Mouse (Mus musculus) testis, adult 2 months (tissue): ENCODE data around the gene Wipf3. TPM values are rescaled to one million over a fixed set of nuclear protein-coding genes. Genes with fewer than 3 reads are reported as not detected.

Experiments used
- H3K27ac ChIP-seq: fragments of 200-500 bp; 2 replicates; pipeline ENCODE4 v1.5.1; 2012; ENCODE audit warnings: low read depth, low read length; ENCODE audit not compliant: control insufficient read depth, insufficient read depth
- H3K27me3 ChIP-seq: fragments of 200-500 bp; 2 replicates; pipeline ENCODE4 v1.6.1; 2012; ENCODE audit warnings: mild to moderate bottlenecking, low read length, moderate library complexity; ENCODE audit not compliant: control insufficient read depth, insufficient read depth
- H3K36me3 ChIP-seq: fragments of 200-500 bp; 2 replicates; pipeline ENCODE4 v1.6.1; 2012; ENCODE audit warnings: mild to moderate bottlenecking, low read length; ENCODE audit not compliant: control insufficient read depth, insufficient read depth
- H3K4me1 ChIP-seq: fragments of 200-500 bp; 2 replicates; pipeline ENCODE4 v1.6.1; 2012; ENCODE audit warnings: low read length; ENCODE audit not compliant: control insufficient read depth, insufficient read depth
- H3K4me3 ChIP-seq: fragments of 200-500 bp; 2 replicates; pipeline ENCODE4 v1.5.1; 2012; ENCODE audit warnings: low read depth, mild to moderate bottlenecking, low read length, moderate library complexity, mixed read lengths; ENCODE audit not compliant: control insufficient read depth
- CTCF ChIP-seq: fragments of 200-500 bp; IDR thresholded peaks from 2 replicates; pipeline ENCODE4 v1.5.1; 2012; ENCODE audit warnings: low read depth, mild to moderate bottlenecking, inconsistent platforms, low read length, moderate library complexity; ENCODE audit not compliant: control insufficient read depth, insufficient read depth, insufficient replicate concordance
- POLR2A ChIP-seq: fragments of 200-500 bp; IDR thresholded peaks from 2 replicates; pipeline ENCODE4 v1.6.1; 2012; ENCODE audit warnings: low read depth, mild to moderate bottlenecking, inconsistent platforms, low read length, moderate library complexity; ENCODE audit not compliant: control insufficient read depth
- polyA plus RNA-seq: library from polyadenylated mRNA; depleted of rRNA; stranded (reverse); fragments of >200 nt; gene quantifications from 2 replicates; pipeline ENCODE4 v1.2.3, GENCODE M21; 2012

Wipf3 gene
- polyA plus RNA-seq, 1 experiment: 18.2 TPM

GRCm38 (mm10) chr6:54508256-54508793 is 78.9 kb downstream of the Wipf3 start:
- no peak for TF ChIP-seq CTCF
- no peak for TF ChIP-seq POLR2A
- H3K27me3 ChIP-seq: no peaks in the 10 kb centered on the region
- H3K4me3 ChIP-seq: no peak overlapping the region
- no peak overlapping the region for H3K27ac ChIP-seq
- no peaks in the 10 kb centered on the region for H3K36me3 ChIP-seq
- no peaks in the 10 kb centered on the region for H3K4me1 ChIP-seq

- Histone ChIP-seq H3K4me1 (no peaks in the 10 kb centered on the region), H3K27me3 (no peaks in the 10 kb centered on the region), H3K27ac (no peak overlapping the region), H3K36me3 (no peaks in the 10 kb centered on the region), H3K4me3 (no peak overlapping the region)
- TF ChIP-seq POLR2A (no peak), CTCF (no peak)
Measured at GRCm38 (mm10) chr6:54509264-54509663, 79.9 kb downstream of the Wipf3 start.

GRCm38 (mm10) chr6:54512256-54512655 is 82.9 kb downstream of the Wipf3 start:
- no peak overlapping the region for H3K4me3 ChIP-seq
- H3K27ac ChIP-seq: no peak overlapping the region
- H3K36me3 ChIP-seq: no peaks in the 10 kb centered on the region
- TF ChIP-seq CTCF: no peak
- no peak for TF ChIP-seq POLR2A
- no peaks in the 10 kb centered on the region for H3K4me1 ChIP-seq
- H3K27me3 ChIP-seq: no peaks in the 10 kb centered on the region

- TF ChIP-seq CTCF (no peak), POLR2A (no peak)
- no peaks in the 10 kb centered on the region for H3K27me3 ChIP-seq
- no peaks in the 10 kb centered on the region for H3K36me3 ChIP-seq
- H3K4me1 ChIP-seq: no peaks in the 10 kb centered on the region
- H3K4me3 ChIP-seq: no peak overlapping the region
- H3K27ac ChIP-seq: no peak overlapping the region; the same call in 1 of the 2 replicates
Measured at GRCm38 (mm10) chr6:54516512-54517134, 87.2 kb downstream of the Wipf3 start.

- TF ChIP-seq CTCF: no peak
- Histone ChIP-seq H3K36me3 (no peaks in the 10 kb centered on the region), H3K4me1 (no peaks in the 10 kb centered on the region), H3K4me3 (no peak overlapping the region), H3K27me3 (no peaks in the 10 kb centered on the region), H3K27ac (no peak overlapping the region)
Measured at GRCm38 (mm10) chr6:54518758-54519157, 89.4 kb downstream of the Wipf3 start.

GRCm38 (mm10) chr6:54528666-54529065 is 99.3 kb downstream of the Wipf3 start:
- TF ChIP-seq POLR2A (no peak), CTCF (no peak)
- no peaks in the 10 kb centered on the region for H3K36me3 ChIP-seq
- no peaks in the 10 kb centered on the region for H3K27me3 ChIP-seq
- H3K27ac ChIP-seq: no peak overlapping the region
- no peak overlapping the region for H3K4me3 ChIP-seq
- H3K4me1 ChIP-seq: no peaks in the 10 kb centered on the region

- Histone ChIP-seq H3K27ac (no peak overlapping the region), H3K4me3 (no peak overlapping the region), H3K36me3 (no peaks in the 10 kb centered on the region), H3K4me1 (no peaks in the 10 kb centered on the region), H3K27me3 (no peaks in the 10 kb centered on the region)
- TF ChIP-seq CTCF (no peak), POLR2A (no peak)
Measured at GRCm38 (mm10) chr6:54530182-54530581, 100.8 kb downstream of the Wipf3 start.
